Mouse (Mus musculus) fibroblast of lung, adult 2 months (primary cell): ENCODE measurements around the gene Akr1c18.
"Not testable (repeated sequence)": the region's sequence is repeated elsewhere in the genome, so short reads cannot be mapped to it uniquely, and the experiment has no call there.

Experiments
- DNase-seq: peaks from one replicate; pipeline ENCODE4 v3.0.0-alpha.2; 2011; ENCODE audit warnings: low read depth

Gene Akr1c18

DNA sequence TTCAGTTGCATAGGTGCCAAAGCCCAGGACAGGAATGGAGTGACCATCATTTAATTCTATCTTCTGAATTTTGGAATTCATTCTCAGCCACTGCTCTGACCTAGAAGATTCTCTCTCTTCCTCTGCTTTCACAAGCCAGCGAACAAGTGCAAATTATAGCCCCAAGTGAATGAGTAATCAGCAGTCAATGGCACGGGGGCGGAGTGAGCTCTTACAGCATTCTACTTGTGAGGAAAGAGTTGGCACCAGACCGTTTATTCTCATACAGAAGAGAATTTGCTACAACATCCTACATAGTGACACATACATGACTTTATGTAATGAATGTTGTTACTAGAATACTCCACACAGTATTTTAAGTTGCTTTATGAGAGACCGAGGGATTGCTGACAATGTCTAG, at the start of gene Akr1c18:
Gene Akr1c18, minus strand, starts transcription at position 137 of the 400 bp plus-strand sequence.
- DNase-seq = no peak

- DNase-seq = no peak
These were observed 42.1 kb upstream of the Akr1c18 start for GRCm38 (mm10) chr13:4192511-4192910.

- DNase-seq = peak; percentile 9
These were observed 40.5 kb upstream of the Akr1c18 start, which contains the start of gene Akr1c13 for GRCm38 (mm10) chr13:4190904-4191303. TSS of gene Akr1c13 (plus strand) at chr13:4191150.

DNA sequence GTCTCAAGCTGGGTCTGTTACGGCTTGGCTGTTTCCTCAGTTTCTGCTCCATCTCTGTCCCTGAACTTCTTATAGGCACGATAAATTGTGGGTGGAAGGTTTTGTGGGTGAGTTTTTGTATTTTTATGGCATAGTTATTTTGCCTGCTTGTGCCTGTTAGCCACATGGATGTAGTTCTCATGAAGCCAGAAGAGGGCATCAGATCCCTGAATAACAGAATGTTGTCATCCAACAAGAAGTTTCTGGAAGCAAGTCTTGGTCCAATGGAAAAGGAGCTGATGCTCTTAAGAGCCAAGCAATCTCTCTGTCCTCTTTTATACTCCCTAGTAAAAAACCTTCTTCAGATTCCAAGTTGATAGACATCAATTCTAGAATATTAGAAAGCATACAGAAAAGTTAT, 37.7 kb upstream of the Akr1c18 start:
- peak; percentile 6 for DNase-seq

DNA sequence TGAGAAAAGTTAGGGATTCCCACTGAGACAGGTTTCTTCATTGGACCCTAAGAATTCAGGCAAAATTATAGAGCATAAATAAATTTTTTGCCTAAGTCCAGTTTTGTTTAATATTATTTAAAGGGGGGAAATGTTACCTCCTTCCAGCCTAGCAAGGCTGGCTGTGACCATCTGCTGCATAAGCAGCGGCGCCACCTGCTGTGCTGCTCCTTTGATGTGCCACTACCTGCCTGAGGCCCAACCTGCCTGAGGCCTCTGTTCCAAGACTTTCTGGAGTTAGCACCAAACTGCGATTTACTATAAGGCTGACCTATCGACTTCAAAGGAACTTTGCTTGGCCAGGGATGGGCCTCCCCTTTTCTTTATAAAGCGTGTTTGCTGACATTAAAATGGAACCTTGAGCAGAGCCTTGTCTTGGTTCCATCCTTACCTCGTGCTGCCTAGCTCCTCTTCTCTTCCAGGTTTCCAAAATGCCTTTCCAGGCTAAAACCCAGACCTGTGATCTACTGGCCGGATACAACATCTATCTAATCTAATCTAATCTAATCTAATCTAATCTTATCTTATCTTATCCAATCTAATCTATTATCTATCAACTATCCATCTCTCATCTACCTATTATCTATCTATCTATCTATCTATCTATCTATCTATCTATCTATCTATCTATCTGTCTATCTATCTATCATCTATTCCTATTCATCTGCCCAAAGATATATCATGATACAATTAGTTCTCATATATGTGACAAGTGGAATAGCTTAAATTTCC, 36.4 kb upstream of the Akr1c18 start:
- not testable (repeated sequence) for DNase-seq

DNA sequence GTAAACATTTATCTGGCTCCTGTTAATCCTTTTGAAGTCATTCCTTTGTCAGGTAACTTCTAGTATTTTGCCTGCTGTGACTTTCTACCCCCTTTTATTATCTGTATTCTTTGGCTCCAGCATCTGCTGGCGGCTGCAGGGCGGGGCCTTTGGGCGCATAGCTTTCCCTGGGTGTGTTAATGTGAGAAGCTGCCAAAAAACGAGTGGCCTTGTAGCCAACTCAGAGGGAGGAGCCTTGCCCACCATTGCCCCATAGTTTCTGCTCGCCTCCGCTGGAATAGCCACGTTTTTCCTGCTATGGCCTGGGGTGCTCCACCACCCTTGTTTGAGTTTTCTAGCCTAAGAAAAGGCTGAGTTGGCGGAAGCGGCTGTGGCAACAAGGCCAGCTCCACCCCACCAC, 32.7 kb upstream of the Akr1c18 start:
- no peak for DNase-seq

GRCm38 (mm10) chr13:4181321-4181720, 30.9 kb upstream of the Akr1c18 start:
- DNase-seq = not testable (repeated sequence)

GRCm38 (mm10) chr13:4172978-4173377, 22.5 kb upstream of the Akr1c18 start:
- no peak for DNase-seq

DNA sequence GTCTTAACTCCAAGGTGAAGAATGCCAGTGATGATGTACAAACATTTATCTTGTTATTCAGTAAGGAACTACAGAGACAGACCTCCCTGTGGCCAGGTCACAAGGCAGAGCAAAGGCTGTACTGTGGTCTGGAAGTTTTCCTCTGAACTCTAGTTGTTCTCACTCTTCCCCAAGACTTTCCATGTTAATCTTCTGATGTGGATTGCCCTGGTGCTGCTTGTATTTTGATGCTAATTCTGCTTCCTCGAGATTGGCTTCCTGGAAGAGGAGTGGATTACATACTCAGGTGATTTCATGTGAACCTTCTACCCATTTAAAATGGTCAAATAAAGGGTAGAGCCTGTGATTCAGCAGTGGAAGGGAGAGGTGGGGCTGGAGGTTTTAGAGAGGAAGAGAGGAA, 17.6 kb upstream of the Akr1c18 start:
- DNase-seq = no peak

GRCm38 (mm10) chr13:4155286-4155685, 4.8 kb upstream of the Akr1c18 start:
- DNase-seq = no peak

- no peak for DNase-seq
These were observed 3.1 kb upstream of the Akr1c18 start for GRCm38 (mm10) chr13:4153593-4153992.

- DNase-seq = no peak
These were observed 2.5 kb upstream of the Akr1c18 start for GRCm38 (mm10) chr13:4152908-4153307.

DNA sequence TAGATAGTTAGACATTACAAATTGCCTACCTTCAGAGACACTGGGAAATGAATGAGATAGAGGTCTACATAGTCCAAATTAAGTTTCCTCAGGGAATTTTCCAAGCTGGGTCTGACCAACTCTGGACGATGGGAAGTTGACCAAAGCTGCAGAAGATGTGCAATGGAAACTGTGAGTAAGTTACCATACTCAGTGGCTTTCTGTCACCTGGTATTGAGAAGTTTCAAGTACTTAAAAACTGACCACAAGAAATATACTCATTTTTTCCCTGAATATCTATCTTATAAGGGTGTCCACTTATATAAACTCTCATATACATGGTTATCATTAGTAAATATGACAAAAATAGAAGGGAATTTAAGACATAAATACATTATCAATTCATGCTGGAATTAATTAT, 6.2 kb downstream of the Akr1c18 start:
- DNase-seq = no peak

DNA sequence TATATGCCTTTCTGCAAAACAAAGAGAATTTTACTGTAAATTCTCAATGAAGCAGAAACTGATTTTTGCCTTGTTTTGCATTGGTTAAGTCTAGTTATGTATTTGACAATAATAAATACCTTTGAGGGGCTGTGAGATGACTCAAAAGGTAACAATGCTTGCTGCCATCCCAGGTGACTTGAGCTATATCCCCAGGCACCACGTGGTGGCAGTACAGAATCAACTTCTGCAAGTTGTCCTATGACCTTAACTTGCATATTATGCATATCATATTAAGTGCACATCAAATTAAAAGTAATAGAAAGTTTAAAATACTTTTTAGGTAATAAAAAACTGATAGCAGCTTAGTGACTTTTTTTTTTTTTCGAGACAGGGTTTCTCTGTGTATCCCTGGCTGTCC, 17.4 kb downstream of the Akr1c18 start:
- DNase-seq = no peak

GRCm38 (mm10) chr13:4131721-4132120, 18.7 kb downstream of the Akr1c18 start:
- no peak for DNase-seq

GRCm38 (mm10) chr13:4131317-4131716, 19.1 kb downstream of the Akr1c18 start:
- no peak for DNase-seq

DNA sequence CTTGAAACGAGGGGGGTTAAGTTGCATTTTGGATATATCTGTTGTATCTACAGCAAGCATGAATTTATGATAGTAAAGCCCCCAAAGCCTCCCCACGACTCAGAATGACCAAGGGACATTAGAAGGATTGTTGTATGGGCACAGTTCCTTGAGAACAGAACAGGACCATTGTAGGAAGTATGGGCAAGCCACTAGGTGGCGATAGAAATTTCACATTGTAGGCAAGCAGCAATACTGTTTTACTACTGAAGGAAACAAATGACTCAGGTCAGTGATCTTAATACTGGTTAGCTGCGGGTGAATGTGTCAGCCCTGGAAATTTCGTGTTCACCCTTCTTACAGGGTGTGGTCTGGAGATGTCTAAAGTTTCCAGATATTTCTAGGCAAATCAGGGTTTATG, 21.4 kb downstream of the Akr1c18 start:
- no peak for DNase-seq

DNA sequence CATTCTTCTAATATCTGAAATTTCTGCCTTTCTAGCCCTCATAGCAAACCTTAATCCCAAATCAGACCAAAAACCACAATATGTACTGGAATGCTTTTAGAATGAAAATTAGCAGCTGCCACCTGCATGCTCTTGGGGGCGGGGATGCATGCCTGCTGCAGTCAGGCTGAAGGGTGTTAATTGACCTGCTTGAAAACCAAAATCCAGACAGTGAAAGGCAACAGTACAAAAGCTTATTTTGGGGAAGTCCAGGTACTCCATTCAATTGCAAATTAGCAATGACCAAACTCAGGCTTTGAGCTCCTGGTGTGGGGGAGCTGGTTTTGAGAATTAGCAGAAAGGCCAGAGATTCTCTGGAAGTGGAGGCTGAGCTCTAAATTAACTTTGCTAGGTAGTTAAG, 24.6 kb downstream of the Akr1c18 start:
- not testable (repeated sequence) for DNase-seq

- DNase-seq = not testable (repeated sequence)
These were observed 26.0 kb downstream of the Akr1c18 start for GRCm38 (mm10) chr13:4124471-4124870.

GRCm38 (mm10) chr13:4123146-4123545, 27.3 kb downstream of the Akr1c18 start:
- no peak for DNase-seq

- DNase-seq = no peak
These were observed 31.1 kb downstream of the Akr1c18 start for GRCm38 (mm10) chr13:4119181-4119904.

GRCm38 (mm10) chr13:4110281-4111188, 39.9 kb downstream of the Akr1c18 start:
- DNase-seq = peak; percentile 20
